ENCODE assay signal across 24 mouse cellular contexts in genomic region chr16:46086874-46087473, GRCm38 (mm10). TPM values are rescaled to one million over a fixed set of nuclear protein-coding genes. Genes with fewer than 3 reads are reported as not detected.
DNase-seq lines count a peak whose midpoint lies in the region; ATAC-seq lines count a peak whose summit lies in the region.
"Had no signal": no experiment of that assay in that cellular context is flagged by ENCODE, and none has a peak within 500 bp of the region (broad histone marks: within the 10 kb centered on the region; RNA-seq: fewer than 3 reads in every experiment).

No protein-coding gene starts in this region.

- H3K4me1 ChIP-seq in forebrain, embryonic 16.5 days (replicated peaks; ENCODE audit: control insufficient read depth, insufficient read depth, low read length), result no peaks in the 10 kb centered on the region
- H3K4me1 ChIP-seq: embryonic facial prominence, embryonic 15.5 days; forebrain, embryonic 10.5 days; forebrain, embryonic 15.5 days; heart, embryonic 15.5 days; hindbrain, embryonic 13.5 days had no signal

- no peaks in the 10 kb centered on the region for H3K36me3 ChIP-seq in forebrain, embryonic 16.5 days (ENCODE audit: control insufficient read depth, insufficient read depth)
- H3K36me3 ChIP-seq: embryonic facial prominence, embryonic 15.5 days; forebrain, embryonic 10.5 days; forebrain, embryonic 15.5 days; heart, embryonic 15.5 days; hindbrain, embryonic 13.5 days had no signal

- DNase-seq in embryo, embryonic 10 days (ENCODE audit: low spot score), result peak; percentile 4
- DNase-seq in embryo, embryonic 11 days, result no peak
- peak; percentile 31 for DNase-seq in testis, postnatal 14 days (ENCODE audit: low spot score)
- DNase-seq in testis, postnatal 10 days (ENCODE audit: low spot score), result no peak
- peak; percentile 6 for DNase-seq in lung, postnatal 10 days
- DNase-seq in B cell, adult 2 months, result no peak
- DNase-seq: adrenal gland, adult 8-10 months; adrenal gland, postnatal 36 days; cerebellum, adult 2 months; cerebellum, postnatal 14 days; gastrocnemius, postnatal 10 days; heart, adult 18-20 months; heart, postnatal 14 days had no signal

- H3K9me3 ChIP-seq in forebrain, embryonic 16.5 days (ENCODE audit: control insufficient read depth, low read length), result no peaks in the 10 kb centered on the region
- H3K9me3 ChIP-seq: embryonic facial prominence, embryonic 15.5 days; forebrain, embryonic 10.5 days; forebrain, embryonic 15.5 days; heart, embryonic 15.5 days; hindbrain, embryonic 13.5 days had no signal

- H3K9ac ChIP-seq in forebrain, embryonic 16.5 days (replicated peaks; ENCODE audit: low read depth, low read length), result no peak overlapping the region
- H3K9ac ChIP-seq: embryonic facial prominence, embryonic 15.5 days; forebrain, embryonic 15.5 days; heart, embryonic 15.5 days; hindbrain, embryonic 13.5 days had no signal

- 69% methylated on average over 5 of the region's 5 CpGs for whole genome bisulfite sequencing in forebrain, embryonic 16.5 days

- ATAC-seq in forebrain, embryonic 16.5 days, result no peak
- ATAC-seq: forebrain, embryonic 15.5 days; hindbrain, postnatal 0 days had no signal

- no peak overlapping the region for H3K27ac ChIP-seq in forebrain, embryonic 16.5 days (ENCODE audit: low read length)
- H3K27ac ChIP-seq: embryonic facial prominence, embryonic 15.5 days; forebrain, embryonic 10.5 days; forebrain, embryonic 15.5 days; heart, embryonic 15.5 days; hindbrain, embryonic 13.5 days; hindbrain, postnatal 0 days had no signal

- H3K27me3 ChIP-seq in forebrain, embryonic 16.5 days (replicated peaks; ENCODE audit: control insufficient read depth, insufficient read depth, low read length), result no peaks in the 10 kb centered on the region
- H3K27me3 ChIP-seq: embryonic facial prominence, embryonic 15.5 days; forebrain, embryonic 15.5 days; heart, embryonic 15.5 days; hindbrain, embryonic 13.5 days had no signal

- H3K4me2 ChIP-seq in forebrain, embryonic 16.5 days (ENCODE audit: low read length), result no peak overlapping the region
- H3K4me2 ChIP-seq: embryonic facial prominence, embryonic 15.5 days; forebrain, embryonic 15.5 days; heart, embryonic 11.5 days; heart, embryonic 15.5 days; hindbrain, embryonic 13.5 days had no signal

- no peak overlapping the region for H3K4me3 ChIP-seq in forebrain, embryonic 16.5 days (replicated peaks; ENCODE audit: low read length)
- H3K4me3 ChIP-seq: embryonic facial prominence, embryonic 15.5 days; erythroblast, embryonic 14.5 days; forebrain, embryonic 10.5 days; forebrain, embryonic 15.5 days; heart, embryonic 15.5 days; hindbrain, embryonic 13.5 days had no signal

RNA-seq across cellular contexts. Expression of gene Cd96, which starts 33.1 kb away (rescaled TPM):
- polyA plus RNA-seq in forebrain, embryonic 16.5 days (2015; fragmentation: Nextera tagmentation; extraction: Ambion mirVana), result 0.11 TPM in 1 of 2 replicates, not detected in the other
- polyA plus RNA-seq: C2C12; erythroblast, embryonic 14.5 days; forebrain, embryonic 10.5 days; forebrain, embryonic 15.5 days; frontal cortex, adult 2 months; heart, embryonic 11.5 days had no signal

Comparison
In these comparisons a context has a peak if more than half of its experiments do, and no peak if none do; other contexts are left out.
1. DNase-seq: peak in embryo, embryonic 10 days (single experiment), testis, postnatal 14 days (single experiment) and lung, postnatal 10 days (single experiment); none in embryo, embryonic 11 days (single experiment), testis, postnatal 10 days (single experiment) and B cell, adult 2 months (0 of 2).